Mouse (Mus musculus) embryo, embryonic 10.5 days (tissue): ENCODE measurements around the gene Rpl36a.
"Not testable (repeated sequence)": the region's sequence is repeated elsewhere in the genome, so short reads cannot be mapped to it uniquely, and the experiment has no call there.

ENCODE experiments used
- DNase-seq: peaks from one replicate; pipeline ENCODE4 v3.0.0-alpha.2; 2015; ENCODE audit warnings: low spot score

Rpl36a gene

DNA sequence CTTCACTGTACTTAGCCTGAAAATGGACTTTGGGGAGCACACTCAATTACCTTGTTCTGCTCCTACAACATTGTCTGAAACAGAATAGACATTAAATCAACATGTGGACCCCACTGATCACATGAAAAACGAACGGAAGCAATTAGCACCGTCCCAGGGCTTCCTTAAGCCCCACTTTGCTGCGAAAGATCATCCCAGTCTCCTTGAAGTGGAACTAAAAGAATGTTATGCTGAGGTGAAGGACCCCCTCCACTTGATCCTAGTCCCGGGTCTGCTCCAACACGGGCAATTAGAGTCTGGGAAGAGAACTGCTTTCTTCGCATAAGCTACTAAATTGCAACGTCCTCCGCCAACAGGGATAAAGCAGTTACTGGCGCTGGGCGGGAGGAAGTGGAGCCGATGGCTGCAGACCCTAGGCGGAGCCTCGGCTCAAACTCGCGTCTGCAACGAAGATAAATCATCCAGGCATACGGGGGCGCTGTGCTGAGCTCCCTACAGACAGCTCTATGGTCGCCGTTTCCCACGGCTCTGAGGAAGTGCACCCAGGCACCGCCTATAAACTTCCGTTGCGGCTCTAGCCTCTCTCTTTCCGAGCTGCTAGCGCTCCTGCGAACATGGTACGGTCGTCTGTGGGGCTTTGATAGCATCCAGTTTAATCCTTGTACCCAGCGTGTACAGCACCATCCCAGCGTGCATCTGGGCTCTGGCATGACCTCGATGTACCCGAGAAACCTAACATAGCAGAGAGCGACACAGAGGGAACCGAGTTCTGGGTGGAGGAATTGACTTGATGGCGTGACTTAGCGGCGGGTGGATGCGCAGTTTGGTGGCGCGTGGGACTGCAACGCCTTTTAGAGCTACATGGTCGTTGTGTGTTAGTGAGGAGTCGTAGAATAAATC, at the start of gene Rpl36a:
Gene Rpl36a (plus strand): TSS at position 552 of the 900 bp plus-strand sequence.
- DNase-seq = peak; percentile 95

- DNase-seq = not testable (repeated sequence)
Measured at GRCm38 (mm10) chrX:134539795-134540194, 45.7 kb upstream of the Rpl36a start.

GRCm38 (mm10) chrX:134540414-134541135, 44.9 kb upstream of the Rpl36a start:
- DNase-seq = no peak

- DNase-seq = peak; percentile 78
Measured at GRCm38 (mm10) chrX:134541145-134541954, 44.1 kb upstream of the Rpl36a start, which contains the start of gene Timm8a1. Timm8a1 (minus strand) TSS chrX:134541865.

DNA sequence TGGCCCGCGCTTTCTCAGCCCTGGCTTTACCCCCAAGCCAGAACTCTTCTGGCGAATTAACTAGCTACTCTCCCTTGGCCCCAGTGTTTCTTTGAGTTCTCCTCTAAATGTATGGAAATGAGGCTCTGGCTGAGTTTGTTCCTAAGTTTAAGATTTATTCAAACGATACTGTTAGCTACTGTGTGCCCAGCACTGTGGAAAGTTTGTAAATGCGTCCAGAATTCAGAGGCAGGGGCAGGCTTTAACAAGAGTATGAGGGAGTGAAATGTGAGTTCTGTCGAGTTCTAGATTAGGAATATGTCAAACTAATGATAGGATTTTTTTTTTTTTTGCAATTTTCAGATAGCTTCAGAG, 43.5 kb upstream of the Rpl36a start:
- no peak for DNase-seq

- DNase-seq = no peak
Measured at GRCm38 (mm10) chrX:134547330-134547729, 38.1 kb upstream of the Rpl36a start.

GRCm38 (mm10) chrX:134550903-134551302, 34.6 kb upstream of the Rpl36a start:
- DNase-seq = peak; percentile 85

DNA sequence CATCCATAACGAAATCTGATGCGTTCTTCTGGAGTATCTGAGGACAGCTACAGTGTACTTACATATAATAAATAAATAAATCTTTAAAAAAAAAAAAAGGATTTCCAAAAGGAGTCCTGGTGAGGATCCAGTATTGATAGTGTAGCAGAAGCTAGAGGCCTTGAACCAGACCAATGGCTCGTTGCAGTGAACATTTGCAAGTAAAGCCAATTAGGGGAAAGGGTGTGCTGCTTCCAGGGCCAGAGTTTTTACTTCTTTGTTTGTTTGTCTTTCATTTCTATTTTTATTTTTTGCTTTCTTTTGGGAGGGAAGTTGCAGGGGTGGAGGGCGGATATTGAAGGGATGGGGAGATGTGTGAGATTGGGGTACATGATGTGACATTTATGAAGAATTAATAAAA, 32.1 kb upstream of the Rpl36a start:
- no peak for DNase-seq

DNA sequence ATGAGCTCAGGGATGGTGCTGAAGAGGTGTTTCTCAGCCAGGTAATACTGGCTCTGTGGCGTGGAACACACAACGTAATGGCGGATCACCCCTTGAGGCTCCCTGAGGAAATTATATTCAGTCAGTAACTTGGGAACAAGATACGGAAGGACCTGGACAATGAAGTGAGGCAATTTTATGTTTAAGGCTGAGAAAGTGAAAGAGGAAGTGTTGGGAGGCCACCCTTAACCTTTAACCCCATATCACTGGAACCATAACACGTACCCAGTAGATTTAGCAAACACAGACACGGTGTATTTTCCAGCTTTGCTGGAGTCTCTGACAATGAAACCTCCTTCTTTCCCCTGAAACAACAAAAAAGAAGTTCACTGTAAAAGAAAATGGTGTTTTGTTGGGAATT, 31.0 kb upstream of the Rpl36a start:
- no peak for DNase-seq

DNA sequence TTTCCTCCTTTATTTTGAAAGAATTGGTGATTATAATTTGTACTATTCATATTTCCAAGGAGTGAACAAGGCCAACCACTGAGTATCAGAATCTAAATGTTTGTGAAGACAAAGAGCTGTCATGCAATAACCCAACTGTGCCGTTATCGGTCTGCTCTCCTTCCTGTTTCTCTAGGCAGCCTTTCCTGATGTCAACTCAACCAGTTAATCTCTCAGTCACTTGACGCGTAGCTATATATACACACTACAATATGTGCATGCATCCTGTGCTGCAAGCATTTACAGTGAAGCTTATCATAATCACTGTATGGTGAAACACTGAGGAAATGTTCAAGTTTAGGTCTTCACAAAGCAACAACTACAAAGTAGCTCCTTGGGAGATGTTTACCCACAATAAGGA, 21.1 kb upstream of the Rpl36a start:
- DNase-seq = no peak

GRCm38 (mm10) chrX:134566536-134567222, 18.8 kb upstream of the Rpl36a start:
- no peak for DNase-seq

GRCm38 (mm10) chrX:134577896-134578295, 7.6 kb upstream of the Rpl36a start:
- DNase-seq = no peak

GRCm38 (mm10) chrX:134580528-134581305, 4.7 kb upstream of the Rpl36a start:
- no peak for DNase-seq

DNA sequence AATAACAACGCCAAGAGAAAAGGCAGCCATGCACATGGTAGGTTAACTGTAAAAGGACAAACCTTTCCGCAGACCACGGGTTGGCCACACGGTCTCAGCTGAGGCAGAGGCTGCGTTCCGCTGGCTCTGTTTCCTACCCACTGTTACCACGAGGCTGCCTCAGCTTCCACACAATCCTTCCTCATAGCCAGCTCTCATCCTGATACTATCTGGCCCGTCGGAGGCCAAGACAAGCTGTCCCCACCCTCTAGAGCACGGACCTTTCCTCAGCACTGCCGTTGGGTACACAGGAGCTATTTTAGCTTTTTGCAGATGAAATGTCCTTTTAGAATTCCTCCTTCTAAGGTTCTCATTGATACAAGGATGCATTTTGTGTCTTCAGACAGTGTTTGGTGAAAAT, 3.2 kb upstream of the Rpl36a start:
- no peak for DNase-seq

GRCm38 (mm10) chrX:134582888-134583669, 2.4 kb upstream of the Rpl36a start, which contains the start of gene Btk:
Btk (minus strand) TSS chrX:134583570.
- DNase-seq = no peak

DNA sequence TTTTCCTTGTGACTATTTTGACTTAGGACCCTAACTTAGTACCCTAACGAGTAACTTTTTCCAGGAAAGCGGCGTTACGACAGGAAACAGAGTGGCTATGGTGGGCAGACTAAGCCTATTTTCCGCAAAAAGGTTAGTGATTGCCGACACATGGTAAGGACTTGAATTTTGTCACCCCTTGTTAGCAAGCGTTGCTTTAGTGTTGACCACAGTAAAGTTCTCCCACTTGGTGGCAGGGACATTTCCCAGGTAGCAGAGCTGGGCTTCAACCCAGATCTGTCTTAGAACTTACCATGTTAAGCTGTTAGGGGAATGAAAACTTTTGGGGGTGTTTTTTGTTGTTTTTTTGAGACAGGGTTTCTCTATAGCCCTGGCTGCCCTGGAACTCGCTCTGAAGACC, 993 bp downstream of the Rpl36a start:
- DNase-seq = no peak

- no peak for DNase-seq
Measured at GRCm38 (mm10) chrX:134588261-134588660, 2.8 kb downstream of the Rpl36a start.

- no peak for DNase-seq
Measured at GRCm38 (mm10) chrX:134588997-134589396, 3.5 kb downstream of the Rpl36a start.

DNA sequence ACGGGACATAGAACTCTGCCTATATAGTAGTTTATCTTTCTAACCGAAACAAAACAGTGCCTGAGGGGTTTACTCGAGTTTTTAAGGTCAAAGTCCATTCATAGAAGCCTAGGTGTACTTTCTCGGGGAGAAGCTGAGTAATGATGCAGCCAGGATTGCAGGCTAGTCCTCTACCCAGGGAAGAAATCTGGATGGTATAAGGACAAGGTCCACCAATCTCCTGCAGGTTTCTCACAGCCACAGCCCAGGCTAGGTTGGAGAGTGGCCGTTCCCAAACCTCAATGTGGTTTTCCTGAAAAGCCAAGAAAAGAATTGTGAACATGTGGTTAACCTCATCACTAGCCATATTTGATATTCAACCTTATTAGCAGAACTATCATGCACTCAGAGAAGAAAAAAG, 4.4 kb downstream of the Rpl36a start:
- no peak for DNase-seq

- no peak for DNase-seq
Measured at GRCm38 (mm10) chrX:134599922-134600565, 14.6 kb downstream of the Rpl36a start.
